Mouse (Mus musculus) liver, embryonic 14.5 days (tissue): Measurements from ENCODE around the gene Cyp4v3. TPM values are rescaled to one million over a fixed set of nuclear protein-coding genes. Genes with fewer than 3 reads are reported as not detected.

ENCODE experiments used
- ATAC-seq: fragments of 200-750 bp; cut with Nextera tagmentation; 2 replicates; pipeline ENCODE4 v1.8.0; 2017; ENCODE audit warnings: moderate number of reproducible peaks, mild to moderate bottlenecking, moderate library complexity; ENCODE audit not compliant: insufficient read depth
- DNase-seq, 3 experiments: peaks; one replicate each; pipeline ENCODE4 v3.0.0-alpha.2; 2012 to 2013; ENCODE audit warnings: low read depth in 3 of 3, low spot score in 3 of 3
- H3K27ac ChIP-seq: fragments of 300-500 bp; sonication (generic); 2 replicates; pipeline ENCODE4 v1.5.1; 2014; ENCODE audit warnings: moderate library complexity, mild to moderate bottlenecking, control low read depth, inconsistent platforms
- H3K27me3 ChIP-seq: fragments of 300-500 bp; sonication (generic); 2 replicates; pipeline ENCODE4 v1.6.1; 2014; ENCODE audit warnings: mild to moderate bottlenecking, low read length, moderate library complexity; ENCODE audit not compliant: control insufficient read depth, insufficient read depth
- H3K36me3 ChIP-seq: fragments of 300-500 bp; sonication (generic); replicated peaks from 2 replicates; pipeline ENCODE4 v1.6.1; 2014; ENCODE audit warnings: low read depth; ENCODE audit not compliant: control insufficient read depth, insufficient read depth
- H3K4me1 ChIP-seq, 2 experiments: fragments of 200-500 bp in 1 of 2; fragments of 300-500 bp in 1 of 2; sonication (generic) in 1 of 2; replicated peaks; 2 replicates each; pipeline ENCODE4 v1.6.1; 2012 to 2014; ENCODE audit warnings: antibody characterized with exemption in 1 of 2, inconsistent platforms in 1 of 2, low read length in 1 of 2; ENCODE audit not compliant: control insufficient read depth in 2 of 2, insufficient read depth in 2 of 2
- H3K4me2 ChIP-seq: fragments of 300-500 bp; sonication (generic); 2 replicates; pipeline ENCODE4 v1.6.1; 2014; ENCODE audit warnings: low read depth, mild to moderate bottlenecking, control low read depth, moderate library complexity
- H3K4me3 ChIP-seq, 2 experiments: fragments of 200-500 bp in 1 of 2; fragments of 300-500 bp in 1 of 2; sonication (generic) in 1 of 2; 2 replicates each; pipeline ENCODE4 v1.5.1; 2012 to 2014; ENCODE audit warnings: low read depth in 2 of 2, low read length in 2 of 2, mild to moderate bottlenecking in 2 of 2, control low read depth in 1 of 2, inconsistent platforms in 1 of 2, moderate library complexity in 1 of 2; ENCODE audit not compliant: insufficient read depth in 1 of 2
- H3K9ac ChIP-seq: fragments of 300-500 bp; sonication (generic); replicated peaks from 2 replicates; pipeline ENCODE4 v1.6.1; 2014; ENCODE audit warnings: mild to moderate bottlenecking, control low read depth, moderate library complexity
- H3K9me3 ChIP-seq: fragments of 300-500 bp; sonication (generic); 2 replicates; pipeline ENCODE4 v1.6.1; 2016; ENCODE audit warnings: low read length, mixed read lengths; ENCODE audit not compliant: control insufficient read depth
- CTCF ChIP-seq: IDR thresholded peaks from 2 replicates; pipeline ENCODE4 v1.5.1; 2016; ENCODE audit warnings: antibody characterized with exemption, low read depth, control low read depth
- EP300 ChIP-seq: IDR thresholded peaks from 2 replicates; pipeline ENCODE4 v1.6.1; 2016; ENCODE audit warnings: antibody characterized with exemption, low read depth
- WGBS: fragments of 180-500 bp; shearing (Covaris S2); extraction: QIAGEN DNeasy Blood & Tissue Kit; methylation state at CpG from one replicate; pipeline ENCODE4 v1.1.7; 2014; ENCODE audit not compliant: insufficient replicate concordance; 5-methylcytosine and 5-hydroxymethylcytosine counted together
- polyA plus RNA-seq, 2 experiments: library from polyadenylated mRNA; depleted of rRNA in 1 of 2; stranded (reverse) in 1 of 2; unstranded in 1 of 2; fragments of >200 nt; fragmentation: Nextera tagmentation in 1 of 2; extraction: Ambion mirVana in 1 of 2; gene quantifications; 2 replicates each; pipeline versions ENCODE4 v1.2.1 to v1.2.3; 2012 to 2014

Cyp4v3 gene
- polyA plus RNA-seq, 2 experiments, result 2.3 to 5.4 TPM

DNA sequence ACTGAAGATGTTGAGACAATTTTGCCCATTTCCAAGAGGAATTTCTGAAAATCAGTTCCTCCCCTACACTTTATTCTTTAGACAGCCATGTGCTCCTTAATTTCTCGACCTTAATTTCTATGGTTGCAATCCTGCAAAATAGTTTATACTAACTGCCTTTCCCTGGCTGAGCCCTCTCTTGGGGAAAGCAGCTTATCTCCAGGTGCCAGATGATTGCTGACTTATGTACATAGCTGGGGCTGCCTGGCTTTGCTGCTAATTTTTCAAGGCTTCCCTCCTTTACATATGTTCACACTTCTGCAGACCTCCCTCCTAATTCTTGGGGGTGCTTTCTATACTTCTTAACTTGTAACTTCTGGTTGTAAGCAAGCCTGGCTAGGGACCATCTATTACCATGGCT is 12.1 kb downstream of the Cyp4v3 start:
- no peaks in the 10 kb centered on the region for H3K9me3 ChIP-seq
- no peak overlapping the region for H3K9ac ChIP-seq
- H3K4me3 ChIP-seq, result no peak overlapping the region
- H3K36me3 ChIP-seq, result no peaks in the 10 kb centered on the region
- no peak overlapping the region for H3K27ac ChIP-seq
- H3K27me3 ChIP-seq, result no peaks in the 10 kb centered on the region
- no peak overlapping the region for H3K4me2 ChIP-seq
- TF ChIP-seq CTCF, result no peak
- TF ChIP-seq EP300, result no peak
- ATAC-seq (no peak), DNase-seq (no peak)
- 39% methylated on average over 1 of the region's 1 CpGs for WGBS
- H3K4me1 ChIP-seq, result no peaks in the 10 kb centered on the region

DNA sequence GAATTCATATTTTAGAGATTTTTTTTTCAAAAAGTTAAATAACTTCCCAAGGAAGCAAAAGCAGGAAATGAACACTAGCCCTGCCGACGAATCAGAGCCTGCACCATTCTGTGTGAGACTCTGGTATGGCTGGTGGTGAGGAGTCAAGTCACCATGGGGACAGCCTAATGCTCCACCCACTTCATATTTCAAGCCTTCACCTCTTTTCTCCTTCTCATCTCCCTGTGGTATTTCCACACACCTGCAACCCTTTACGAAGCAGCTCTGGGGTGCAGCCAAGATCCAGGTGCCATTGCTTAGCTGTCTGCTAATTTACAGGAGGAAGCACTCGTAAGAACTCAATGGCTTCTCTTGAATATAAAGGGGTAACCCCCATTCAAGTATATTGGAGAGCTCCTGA is 22.0 kb downstream of the Cyp4v3 start:
- ATAC-seq (no peak), DNase-seq (no peak)
- Histone ChIP-seq H3K27me3 (no peaks in the 10 kb centered on the region), H3K9me3 (no peaks in the 10 kb centered on the region), H3K36me3 (no peaks in the 10 kb centered on the region), H3K4me1 (no peaks in the 10 kb centered on the region), H3K4me3 (no peak overlapping the region), H3K4me2 (no peak overlapping the region), H3K27ac (no peak overlapping the region), H3K9ac (no peak overlapping the region)
- TF ChIP-seq CTCF, result no peak
- TF ChIP-seq EP300, result no peak
- 59% methylated on average over 4 of the region's 4 CpGs for WGBS

DNA sequence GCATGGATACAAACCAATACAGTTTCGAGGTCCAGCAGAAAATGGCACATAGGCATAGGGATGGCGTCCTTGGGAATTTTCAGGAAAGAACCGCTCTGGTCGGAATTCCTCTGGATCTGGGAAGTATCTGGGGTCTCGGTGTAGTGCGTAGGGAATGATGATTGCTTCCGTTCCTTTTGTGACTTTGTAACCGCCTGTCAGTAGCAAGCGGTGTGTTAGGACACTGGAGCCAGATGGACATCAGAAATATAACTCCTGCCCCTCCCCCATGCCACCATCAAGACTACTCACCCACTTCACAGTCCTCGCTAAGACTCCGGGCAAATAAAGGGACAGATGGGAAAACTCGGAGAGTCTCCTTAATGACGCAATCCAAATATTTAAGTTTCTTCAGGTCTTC is 24.6 kb downstream of the Cyp4v3 start, which contains the start of gene Gm45753:
Gene Gm45753 (minus strand): TSS at position 101 of the 400 bp plus-strand sequence.
- Histone ChIP-seq H3K4me1 (no peaks in the 10 kb centered on the region), H3K27me3 (no peaks in the 10 kb centered on the region), H3K4me3 (no peak within 1 kb of the TSS), H3K36me3 (no peaks in the 10 kb centered on the region), H3K9me3 (no peaks in the 10 kb centered on the region), H3K27ac (no peak within 1 kb of the TSS), H3K9ac (no peak within 1 kb of the TSS), H3K4me2 (no peak within 1 kb of the TSS)
- no peak for TF ChIP-seq CTCF
- TF ChIP-seq EP300, result no peak
- DNase-seq (no peak), ATAC-seq (no peak)
- 74% methylated on average over 13 of the region's 13 CpGs for WGBS

DNA sequence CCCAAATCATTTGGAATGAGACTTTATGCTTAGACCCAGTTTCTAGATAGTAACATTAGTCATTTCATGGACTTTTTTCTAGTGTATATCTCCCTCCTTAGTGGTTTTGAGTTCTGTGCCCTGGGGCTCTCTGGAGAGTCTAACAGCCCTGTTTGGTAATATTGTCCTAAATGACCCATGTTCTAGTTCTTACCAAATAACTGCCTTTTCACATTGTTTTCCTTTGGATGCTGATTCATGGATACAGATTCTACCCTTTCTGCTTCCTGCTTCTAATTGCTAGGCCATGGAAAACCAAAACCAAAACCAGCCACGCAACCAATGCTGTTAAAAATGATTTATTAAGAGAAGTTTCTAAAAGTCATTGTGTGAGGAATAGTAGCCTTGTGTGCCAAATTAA is 27.5 kb downstream of the Cyp4v3 start:
- H3K36me3 ChIP-seq, result no peaks in the 10 kb centered on the region
- no peaks in the 10 kb centered on the region for H3K4me1 ChIP-seq
- ATAC-seq (no peak), DNase-seq (no peak)
- TF ChIP-seq CTCF (no peak), EP300 (no peak)
- no peaks in the 10 kb centered on the region for H3K27me3 ChIP-seq
- no peaks in the 10 kb centered on the region for H3K9me3 ChIP-seq
- H3K4me2 ChIP-seq, result no peak overlapping the region
- 66% methylated on average over 1 of the region's 1 CpGs for WGBS
- H3K9ac ChIP-seq, result no peak overlapping the region
- H3K4me3 ChIP-seq, result no peak overlapping the region
- no peak overlapping the region for H3K27ac ChIP-seq

DNA sequence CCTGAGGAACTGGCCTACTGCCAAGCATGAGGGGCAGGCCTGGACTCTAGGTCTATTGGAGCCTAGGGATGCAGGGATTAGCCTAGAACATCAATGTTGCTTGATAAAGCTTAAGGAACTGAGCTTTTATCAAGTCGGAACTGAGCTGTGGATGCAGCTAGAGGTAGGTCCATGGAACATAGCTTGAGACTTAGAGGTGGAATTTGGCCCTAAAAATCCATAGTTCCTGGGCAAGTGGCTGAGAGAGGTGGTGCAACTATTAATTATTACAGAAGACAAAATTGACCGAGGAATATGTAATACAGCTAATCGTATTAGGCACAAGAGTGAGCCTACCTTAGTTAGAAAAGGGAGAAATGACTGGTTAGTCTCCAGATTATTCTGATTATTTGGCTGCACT is 28.7 kb downstream of the Cyp4v3 start:
- Histone ChIP-seq H3K9ac (no peak overlapping the region), H3K27me3 (no peaks in the 10 kb centered on the region), H3K4me2 (no peak overlapping the region), H3K4me1 (no peaks in the 10 kb centered on the region), H3K9me3 (no peaks in the 10 kb centered on the region), H3K27ac (no peak overlapping the region), H3K4me3 (no peak overlapping the region), H3K36me3 (no peaks in the 10 kb centered on the region)
- DNase-seq, result no peak
- ATAC-seq, result no peak
- TF ChIP-seq EP300 (no peak), CTCF (no peak)
- 57% methylated on average over 3 of the region's 3 CpGs for WGBS
